Mouse (Mus musculus) liver, embryonic 11.5 days (tissue): ENCODE measurements around the gene Tbxas1. TPM values are rescaled to one million over a fixed set of nuclear protein-coding genes. Genes with fewer than 3 reads are reported as not detected.

Experiments
- ATAC-seq: fragments of 200-750 bp; cut with Nextera tagmentation; replicated peaks from 2 replicates; pipeline ENCODE4 v1.8.0; 2017; ENCODE audit warnings: moderate number of reproducible peaks, mild to moderate bottlenecking, moderate TSS enrichment, moderate library complexity; ENCODE audit not compliant: low FRiP score
- DNase-seq: peaks from one replicate; pipeline ENCODE4 v3.0.0-alpha.2; 2017; ENCODE audit warnings: low spot score
- H3K27ac ChIP-seq: fragments of 300-500 bp; sonication (generic); 2 replicates; pipeline ENCODE4 v1.5.1; 2014; ENCODE audit warnings: mild to moderate bottlenecking, low read depth, low read length, control low read depth
- H3K27me3 ChIP-seq: fragments of 300-500 bp; sonication (generic); replicated peaks from 2 replicates; pipeline ENCODE4 v1.6.1; 2014; ENCODE audit warnings: low read length, mixed read lengths; ENCODE audit not compliant: control insufficient read depth, insufficient read depth
- H3K36me3 ChIP-seq: fragments of 300-500 bp; sonication (generic); 2 replicates; pipeline ENCODE4 v1.6.1; 2014; ENCODE audit warnings: mild to moderate bottlenecking, low read length, moderate library complexity, mixed read lengths; ENCODE audit not compliant: control insufficient read depth, insufficient read depth
- H3K4me1 ChIP-seq: fragments of 300-500 bp; sonication (generic); replicated peaks from 2 replicates; pipeline ENCODE4 v1.6.1; 2014; ENCODE audit warnings: low read length, mixed read lengths; ENCODE audit not compliant: control insufficient read depth, insufficient read depth
- H3K4me2 ChIP-seq: fragments of 300-500 bp; sonication (generic); 2 replicates; pipeline ENCODE4 v1.6.1; 2014; ENCODE audit warnings: mild to moderate bottlenecking, control low read depth, moderate library complexity
- H3K4me3 ChIP-seq: fragments of 300-500 bp; sonication (generic); 2 replicates; pipeline ENCODE4 v1.5.1; 2014; ENCODE audit warnings: low read depth, low read length, control low read depth
- H3K9ac ChIP-seq: fragments of 300-500 bp; sonication (generic); 2 replicates; pipeline ENCODE4 v1.6.1; 2014; ENCODE audit warnings: low read depth, low read length, control low read depth
- H3K9me3 ChIP-seq: fragments of 300-500 bp; sonication (generic); 2 replicates; pipeline ENCODE4 v1.6.1; 2016; ENCODE audit warnings: low read length, inconsistent platforms, mixed read lengths; ENCODE audit not compliant: control insufficient read depth
- WGBS: fragments of 180-500 bp; shearing (Covaris S2); extraction: QIAGEN DNeasy Blood & Tissue Kit; methylation state at CpG from one replicate; pipeline ENCODE4 v1.1.7; 2014; 5-methylcytosine and 5-hydroxymethylcytosine counted together
- polyA plus RNA-seq: library from polyadenylated mRNA; unstranded; fragments of >200 nt; fragmentation: Nextera tagmentation; extraction: Ambion mirVana; gene quantifications from 2 replicates; pipeline ENCODE4 v1.2.1, GENCODE M21; 2014

The Tbxas1 gene
- polyA plus RNA-seq, 1 experiment from 2014 or later, result 12.0 TPM

- no peak for DNase-seq
These were observed 161.0 kb downstream of the Tbxas1 start for GRCm38 (mm10) chr6:39036204-39036603.

DNA sequence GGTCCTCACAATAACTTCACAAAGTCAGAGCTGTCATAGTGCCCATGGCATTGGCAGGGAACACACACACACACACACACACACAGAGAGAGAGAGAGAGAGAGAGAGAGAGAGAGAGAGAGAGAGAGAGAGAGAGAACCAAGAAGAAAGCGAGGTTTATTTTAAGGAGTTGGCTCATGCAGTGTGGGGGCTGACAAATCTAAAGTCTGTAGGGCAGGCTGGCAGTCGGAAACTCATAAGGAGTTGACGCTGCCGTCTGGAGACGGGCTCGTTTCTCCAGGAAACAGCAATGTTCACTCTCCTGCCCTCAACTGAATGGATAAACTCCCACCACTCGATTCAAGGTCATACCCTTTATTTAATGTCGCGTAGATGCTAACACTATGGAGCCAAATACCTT, 165.2 kb downstream of the Tbxas1 start:
- DNase-seq (no peak), ATAC-seq (no peak)
- WGBS, result 82% methylated on average over 9 of the region's 9 CpGs
- Histone ChIP-seq H3K27ac (no peak overlapping the region), H3K4me3 (no peak overlapping the region), H3K27me3 (peaks cover 2% of the 10 kb centered on the region; the same call in 1 of the 2 replicates), H3K9me3 (no peaks in the 10 kb centered on the region), H3K4me1 (peaks cover 2% of the 10 kb centered on the region; the same call in 1 of the 2 replicates), H3K4me2 (no peak overlapping the region), H3K36me3 (no peaks in the 10 kb centered on the region), H3K9ac (no peak overlapping the region)

More at GRCm38 (mm10) chr6:39036204-39036603, 161.0 kb downstream of the Tbxas1 start:
- no peak for ATAC-seq
- H3K9me3 ChIP-seq, result no peaks in the 10 kb centered on the region
- no peak overlapping the region for H3K27ac ChIP-seq
- no peak overlapping the region for H3K4me2 ChIP-seq
- H3K27me3 ChIP-seq, result peaks cover 2% of the 10 kb centered on the region; the same call in 1 of the 2 replicates
- no peak overlapping the region for H3K9ac ChIP-seq
- H3K36me3 ChIP-seq, result no peaks in the 10 kb centered on the region
- H3K4me3 ChIP-seq, result no peak overlapping the region
- WGBS, result 81% methylated on average over 4 of the region's 4 CpGs
- H3K4me1 ChIP-seq, result peaks cover 2% of the 10 kb centered on the region; the same call in 1 of the 2 replicates

DNA sequence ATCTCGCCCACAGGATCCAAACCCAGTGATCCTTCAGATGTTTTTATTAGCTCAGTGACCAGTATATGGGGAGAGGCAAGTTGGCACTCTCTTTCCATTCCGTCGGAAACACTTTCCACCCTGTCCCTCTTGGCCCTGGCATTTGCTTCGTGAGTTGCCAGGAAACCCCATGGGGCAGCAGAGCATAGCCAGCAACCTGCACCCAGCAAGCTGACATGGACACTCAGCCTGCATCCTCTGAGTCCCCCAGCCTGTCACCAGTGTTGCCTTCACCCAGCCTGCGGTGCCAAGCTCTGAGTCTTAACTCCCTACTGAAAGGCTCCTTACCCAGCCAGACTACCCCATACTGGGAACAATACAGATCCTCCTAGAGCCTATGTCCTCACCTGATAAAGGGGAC, 173.9 kb downstream of the Tbxas1 start:
- DNase-seq (no peak), ATAC-seq (no peak)
- no peak overlapping the region for H3K4me2 ChIP-seq
- no peaks in the 10 kb centered on the region for H3K4me1 ChIP-seq
- H3K9me3 ChIP-seq, result no peaks in the 10 kb centered on the region
- no peak overlapping the region for H3K4me3 ChIP-seq
- H3K27ac ChIP-seq, result no peak overlapping the region
- H3K27me3 ChIP-seq, result no peaks in the 10 kb centered on the region; the same call in 1 of the 2 replicates
- WGBS, result 63% methylated on average over 5 of the region's 5 CpGs
- no peaks in the 10 kb centered on the region for H3K36me3 ChIP-seq
- H3K9ac ChIP-seq, result no peak overlapping the region

DNA sequence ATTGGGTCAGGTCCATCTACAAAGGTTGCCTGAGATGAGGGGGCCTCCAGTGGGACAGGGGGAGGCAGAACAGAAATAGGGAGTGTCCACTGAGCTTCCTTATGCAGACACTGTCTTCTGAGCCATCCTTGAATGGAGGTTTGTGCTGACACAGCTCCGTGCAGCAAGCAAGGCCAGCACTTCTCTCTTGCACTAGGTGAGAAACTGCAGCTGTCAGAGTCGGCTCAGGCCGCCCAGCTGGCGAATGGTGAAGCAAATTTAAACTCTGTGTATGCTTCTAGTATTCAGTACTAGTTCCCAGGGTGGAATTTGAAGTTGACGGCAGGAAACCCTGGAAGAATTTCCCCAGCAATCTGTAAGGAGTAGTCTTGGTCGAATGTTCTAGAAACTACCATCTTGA, 175.6 kb downstream of the Tbxas1 start:
- Histone ChIP-seq H3K9ac (no peak overlapping the region), H3K36me3 (no peaks in the 10 kb centered on the region), H3K4me3 (no peak overlapping the region), H3K27ac (no peak overlapping the region), H3K4me1 (peaks cover 5% of the 10 kb centered on the region), H3K27me3 (no peaks in the 10 kb centered on the region; the same call in 1 of the 2 replicates), H3K4me2 (no peak overlapping the region), H3K9me3 (no peaks in the 10 kb centered on the region)
- WGBS, result 66% methylated on average over 6 of the region's 6 CpGs
- ATAC-seq, result no peak
- no peak for DNase-seq

GRCm38 (mm10) chr6:39051799-39052556, 176.8 kb downstream of the Tbxas1 start:
- no peak for ATAC-seq
- Histone ChIP-seq H3K4me3 (no peak overlapping the region), H3K4me1 (peaks cover 5% of the 10 kb centered on the region), H3K27me3 (no peaks in the 10 kb centered on the region; the same call in 1 of the 2 replicates), H3K9me3 (no peaks in the 10 kb centered on the region), H3K27ac (no peak overlapping the region), H3K36me3 (no peaks in the 10 kb centered on the region), H3K4me2 (no peak overlapping the region), H3K9ac (no peak overlapping the region)
- DNase-seq, result no peak
- WGBS, result 64% methylated on average over 9 of the region's 9 CpGs

DNA sequence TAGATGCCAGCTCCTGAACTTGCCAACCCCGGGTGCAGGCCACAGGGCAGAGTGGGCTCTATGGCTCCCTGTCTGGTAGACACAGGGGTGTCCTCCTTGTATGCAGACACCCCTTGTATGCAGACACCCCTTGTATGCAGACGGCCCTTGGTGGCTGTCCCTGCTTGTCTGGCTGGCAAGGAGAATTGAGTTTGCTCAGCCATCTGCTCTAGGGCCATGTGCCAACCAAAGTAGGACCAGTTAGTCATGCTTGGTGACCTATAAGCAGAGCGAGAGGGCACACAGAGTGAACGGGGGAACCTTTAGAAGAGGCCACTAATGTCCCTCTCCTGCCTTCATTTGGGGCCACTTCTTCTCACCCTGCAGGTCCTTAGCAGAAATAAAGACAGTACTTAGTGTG, 177.4 kb downstream of the Tbxas1 start:
- no peak overlapping the region for H3K9ac ChIP-seq
- ATAC-seq (no peak), DNase-seq (no peak)
- no peak overlapping the region for H3K4me3 ChIP-seq
- H3K4me1 ChIP-seq, result peaks cover 5% of the 10 kb centered on the region
- no peak overlapping the region for H3K27ac ChIP-seq
- H3K4me2 ChIP-seq, result no peak overlapping the region
- no peaks in the 10 kb centered on the region for H3K36me3 ChIP-seq
- H3K27me3 ChIP-seq, result no peaks in the 10 kb centered on the region; the same call in 1 of the 2 replicates
- H3K9me3 ChIP-seq, result no peaks in the 10 kb centered on the region
- 80% methylated on average over 4 of the region's 4 CpGs for WGBS

- no peaks in the 10 kb centered on the region for H3K36me3 ChIP-seq
- no peak overlapping the region for H3K9ac ChIP-seq
- no peaks in the 10 kb centered on the region for H3K9me3 ChIP-seq
- WGBS, result 86% methylated on average over 13 of the region's 13 CpGs
- H3K4me3 ChIP-seq, result no peak overlapping the region
- no peak overlapping the region for H3K4me2 ChIP-seq
- no peak overlapping the region for H3K27ac ChIP-seq
- H3K4me1 ChIP-seq, result peaks cover 11% of the 10 kb centered on the region
- H3K27me3 ChIP-seq, result no peaks in the 10 kb centered on the region; the same call in 1 of the 2 replicates
- no peak for DNase-seq
- ATAC-seq, result no peak
These were observed 179.1 kb downstream of the Tbxas1 start for GRCm38 (mm10) chr6:39054206-39054864.

GRCm38 (mm10) chr6:39054878-39055508, 179.8 kb downstream of the Tbxas1 start:
- ATAC-seq, result no peak

More at GRCm38 (mm10) chr6:39054878-39055508, 179.8 kb downstream of the Tbxas1 start:
- H3K27ac ChIP-seq, result no peak overlapping the region
- no peak for DNase-seq
- no peaks in the 10 kb centered on the region for H3K9me3 ChIP-seq
- H3K4me1 ChIP-seq, result peaks cover 17% of the 10 kb centered on the region
- WGBS, result 83% methylated on average over 6 of the region's 6 CpGs
- no peaks in the 10 kb centered on the region for H3K36me3 ChIP-seq
- no peak overlapping the region for H3K4me3 ChIP-seq
- no peak overlapping the region for H3K4me2 ChIP-seq
- H3K9ac ChIP-seq, result no peak overlapping the region
- H3K27me3 ChIP-seq, result no peaks in the 10 kb centered on the region
